Mouse (Mus musculus) midbrain, embryonic 14.5 days (tissue): ENCODE data around the gene Zmat5. TPM values are rescaled to one million over a fixed set of nuclear protein-coding genes. Genes with fewer than 3 reads are reported as not detected.
"Not testable (repeated sequence)": the region's sequence is repeated elsewhere in the genome, so short reads cannot be mapped to it uniquely, and the experiment has no call there.

Experiments
- ATAC-seq: fragments of 200-750 bp; cut with Nextera tagmentation; 2 replicates; pipeline ENCODE4 v1.8.0; 2017; ENCODE audit warnings: moderate number of reproducible peaks, moderate library complexity; ENCODE audit not compliant: low FRiP score, low TSS enrichment
- DNase-seq: peaks from one replicate; pipeline ENCODE4 v3.0.0-alpha.2; 2015
- H3K27ac ChIP-seq: fragments of 300-500 bp; sonication (generic); replicated peaks from 2 replicates; pipeline ENCODE4 v1.5.1; 2014; ENCODE audit warnings: mild to moderate bottlenecking, low read depth, low read length, moderate library complexity
- H3K27me3 ChIP-seq: fragments of 300-500 bp; sonication (generic); 2 replicates; pipeline ENCODE4 v1.6.1; 2014; ENCODE audit warnings: low read length, control low read depth, mixed read lengths; ENCODE audit not compliant: control insufficient read depth, insufficient read depth
- H3K36me3 ChIP-seq: fragments of 300-500 bp; sonication (generic); 2 replicates; pipeline ENCODE4 v1.6.1; 2014; ENCODE audit warnings: low read length, control low read depth; ENCODE audit not compliant: control insufficient read depth, insufficient read depth
- H3K4me1 ChIP-seq: fragments of 300-500 bp; sonication (generic); 2 replicates; pipeline ENCODE4 v1.6.1; 2014; ENCODE audit warnings: mild to moderate bottlenecking, antibody characterized with exemption, low read length, control low read depth; ENCODE audit not compliant: control insufficient read depth, insufficient read depth
- H3K4me2 ChIP-seq: fragments of 300-500 bp; sonication (generic); 2 replicates; pipeline ENCODE4 v1.6.1; 2014; ENCODE audit warnings: mild to moderate bottlenecking, low read length, moderate library complexity
- H3K4me3 ChIP-seq: fragments of 300-500 bp; sonication (generic); replicated peaks from 2 replicates; pipeline ENCODE4 v1.5.1; 2014; ENCODE audit warnings: low read depth, low read length
- H3K9ac ChIP-seq: fragments of 300-500 bp; sonication (generic); replicated peaks from 2 replicates; pipeline ENCODE4 v1.6.1; 2014; ENCODE audit warnings: mild to moderate bottlenecking, low read length, moderate library complexity
- H3K9me3 ChIP-seq: fragments of 300-500 bp; sonication (generic); 2 replicates; pipeline ENCODE4 v1.6.1; 2016; ENCODE audit warnings: low read length, control low read depth, mixed read lengths; ENCODE audit not compliant: control insufficient read depth
- WGBS: fragments of 180-500 bp; shearing (Covaris S2); extraction: QIAGEN DNeasy Blood & Tissue Kit; methylation state at CpG from one replicate; pipeline ENCODE4 v1.1.7; 2014; 5-methylcytosine and 5-hydroxymethylcytosine counted together
- polyA plus RNA-seq: library from polyadenylated mRNA; unstranded; fragments of >200 nt; fragmentation: Nextera tagmentation; extraction: Ambion mirVana; gene quantifications from 2 replicates; pipeline ENCODE4 v1.2.1, GENCODE M21; 2014

Gene Zmat5
- polyA plus RNA-seq, 1 experiment from 2014 or later = 60.0 TPM

- Histone ChIP-seq H3K4me3 (no peak overlapping the region), H3K27ac (no peak overlapping the region), H3K4me1 (peaks cover 16% of the 10 kb centered on the region), H3K36me3 (peaks cover 12% of the 10 kb centered on the region), H3K4me2 (no peak overlapping the region), H3K27me3 (no peaks in the 10 kb centered on the region), H3K9me3 (no peaks in the 10 kb centered on the region), H3K9ac (no peak overlapping the region)
- DNase-seq (no peak), ATAC-seq (no peak)
- 91% methylated on average over 8 of the region's 8 CpGs for WGBS
Measured at GRCm38 (mm10) chr11:4700726-4701125, 3.8 kb upstream of the Zmat5 start.

- Histone ChIP-seq H3K4me2 (peak overlapping the region; percentile 90), H3K9me3 (no peaks in the 10 kb centered on the region), H3K4me1 (peaks cover 16% of the 10 kb centered on the region), H3K9ac (peak overlapping the region; percentile 68), H3K36me3 (peaks cover 12% of the 10 kb centered on the region), H3K27ac (peak overlapping the region; percentile 70; the same call in 1 of the 2 replicates), H3K27me3 (no peaks in the 10 kb centered on the region), H3K4me3 (peak overlapping the region; percentile 82)
- no peak for DNase-seq
- no peak for ATAC-seq
- WGBS = 7% methylated on average over 12 of the region's 12 CpGs
Measured at GRCm38 (mm10) chr11:4703688-4704071, 798 bp upstream of the Zmat5 start.

GRCm38 (mm10) chr11:4705178-4705577 is 700 bp downstream of the Zmat5 start:
- Histone ChIP-seq H3K4me3 (peak overlapping the region; percentile 82), H3K9me3 (no peaks in the 10 kb centered on the region), H3K27me3 (no peaks in the 10 kb centered on the region), H3K4me1 (peaks cover 16% of the 10 kb centered on the region), H3K4me2 (peak overlapping the region; percentile 90), H3K9ac (peak overlapping the region; percentile 48; the same call in 1 of the 2 replicates), H3K27ac (no peak overlapping the region), H3K36me3 (peaks cover 12% of the 10 kb centered on the region)
- DNase-seq (no peak), ATAC-seq (no peak)
- 9% methylated on average over 4 of the region's 4 CpGs for WGBS

- WGBS = 87% methylated on average over 4 of the region's 4 CpGs
Measured at GRCm38 (mm10) chr11:4710188-4710587, 5.7 kb downstream of the Zmat5 start.

GRCm38 (mm10) chr11:4712822-4713221 is 8.3 kb downstream of the Zmat5 start:
- Histone ChIP-seq H3K36me3 (no peaks in the 10 kb centered on the region), H3K9ac (no peak overlapping the region), H3K27ac (no peak overlapping the region), H3K4me3 (no peak overlapping the region), H3K4me2 (no peak overlapping the region), H3K9me3 (no peaks in the 10 kb centered on the region), H3K27me3 (no peaks in the 10 kb centered on the region), H3K4me1 (no peaks in the 10 kb centered on the region)
- DNase-seq = no peak
- ATAC-seq = no peak

More at GRCm38 (mm10) chr11:4710188-4710587, 5.7 kb downstream of the Zmat5 start:
- H3K27me3 ChIP-seq, H3K4me1 ChIP-seq, ATAC-seq, H3K9me3 ChIP-seq, H3K9ac ChIP-seq, H3K4me2 ChIP-seq, H3K4me3 ChIP-seq, DNase-seq, H3K36me3 ChIP-seq, H3K27ac ChIP-seq: not testable (repeated sequence)

- WGBS = 89% methylated on average over 4 of the region's 4 CpGs
- DNase-seq = no peak
- no peak for ATAC-seq
- Histone ChIP-seq H3K4me2 (no peak overlapping the region), H3K27me3 (no peaks in the 10 kb centered on the region), H3K27ac (no peak overlapping the region), H3K9me3 (no peaks in the 10 kb centered on the region), H3K4me1 (no peaks in the 10 kb centered on the region), H3K4me3 (no peak overlapping the region), H3K36me3 (no peaks in the 10 kb centered on the region), H3K9ac (no peak overlapping the region)
Measured at GRCm38 (mm10) chr11:4714727-4715126, 10.2 kb downstream of the Zmat5 start.

GRCm38 (mm10) chr11:4715596-4715995 is 11.1 kb downstream of the Zmat5 start:
- no peak for ATAC-seq
- Histone ChIP-seq H3K4me3 (no peak overlapping the region), H3K27ac (no peak overlapping the region), H3K9me3 (no peaks in the 10 kb centered on the region), H3K27me3 (no peaks in the 10 kb centered on the region), H3K9ac (no peak overlapping the region), H3K36me3 (no peaks in the 10 kb centered on the region), H3K4me2 (no peak overlapping the region), H3K4me1 (no peaks in the 10 kb centered on the region)
- WGBS = 93% methylated on average over 4 of the region's 4 CpGs
- no peak for DNase-seq

GRCm38 (mm10) chr11:4716530-4717236 is 12.2 kb downstream of the Zmat5 start:
- ATAC-seq (no peak), DNase-seq (no peak)
- H3K4me2 ChIP-seq = no peak overlapping the region
- no peaks in the 10 kb centered on the region for H3K27me3 ChIP-seq
- no peaks in the 10 kb centered on the region for H3K9me3 ChIP-seq
- H3K9ac ChIP-seq = no peak overlapping the region
- WGBS = 89% methylated on average over 5 of the region's 5 CpGs
- H3K36me3 ChIP-seq = no peaks in the 10 kb centered on the region
- no peaks in the 10 kb centered on the region for H3K4me1 ChIP-seq
- H3K27ac ChIP-seq = no peak overlapping the region
- H3K4me3 ChIP-seq = no peak overlapping the region

GRCm38 (mm10) chr11:4718548-4718947 is 14.1 kb downstream of the Zmat5 start:
- H3K9me3 ChIP-seq = no peaks in the 10 kb centered on the region
- 84% methylated on average over 5 of the region's 5 CpGs for WGBS

More at GRCm38 (mm10) chr11:4718548-4718947, 14.1 kb downstream of the Zmat5 start:
- DNase-seq = no peak
- Histone ChIP-seq H3K4me3 (no peak overlapping the region), H3K36me3 (peaks cover 9% of the 10 kb centered on the region; the same call in 1 of the 2 replicates), H3K4me2 (no peak overlapping the region), H3K27me3 (no peaks in the 10 kb centered on the region), H3K27ac (no peak overlapping the region), H3K9ac (no peak overlapping the region), H3K4me1 (no peaks in the 10 kb centered on the region)
- ATAC-seq = no peak
